Mouse (Mus musculus) liver, embryonic 11.5 days (tissue): ENCODE results near the gene Tgds. TPM values are rescaled to one million over a fixed set of nuclear protein-coding genes. Genes with fewer than 3 reads are reported as not detected.

Experiments used
- ATAC-seq: fragments of 200-750 bp; cut with Nextera tagmentation; replicated peaks from 2 replicates; pipeline ENCODE4 v1.8.0; 2017; ENCODE audit warnings: moderate number of reproducible peaks, mild to moderate bottlenecking, moderate TSS enrichment, moderate library complexity; ENCODE audit not compliant: low FRiP score
- DNase-seq: peaks from one replicate; pipeline ENCODE4 v3.0.0-alpha.2; 2017; ENCODE audit warnings: low spot score
- H3K27ac ChIP-seq: fragments of 300-500 bp; sonication (generic); 2 replicates; pipeline ENCODE4 v1.5.1; 2014; ENCODE audit warnings: mild to moderate bottlenecking, low read depth, low read length, control low read depth
- H3K27me3 ChIP-seq: fragments of 300-500 bp; sonication (generic); replicated peaks from 2 replicates; pipeline ENCODE4 v1.6.1; 2014; ENCODE audit warnings: low read length, mixed read lengths; ENCODE audit not compliant: control insufficient read depth, insufficient read depth
- H3K36me3 ChIP-seq: fragments of 300-500 bp; sonication (generic); 2 replicates; pipeline ENCODE4 v1.6.1; 2014; ENCODE audit warnings: mild to moderate bottlenecking, low read length, moderate library complexity, mixed read lengths; ENCODE audit not compliant: control insufficient read depth, insufficient read depth
- H3K4me1 ChIP-seq: fragments of 300-500 bp; sonication (generic); replicated peaks from 2 replicates; pipeline ENCODE4 v1.6.1; 2014; ENCODE audit warnings: low read length, mixed read lengths; ENCODE audit not compliant: control insufficient read depth, insufficient read depth
- H3K4me2 ChIP-seq: fragments of 300-500 bp; sonication (generic); 2 replicates; pipeline ENCODE4 v1.6.1; 2014; ENCODE audit warnings: mild to moderate bottlenecking, control low read depth, moderate library complexity
- H3K4me3 ChIP-seq: fragments of 300-500 bp; sonication (generic); 2 replicates; pipeline ENCODE4 v1.5.1; 2014; ENCODE audit warnings: low read depth, low read length, control low read depth
- H3K9ac ChIP-seq: fragments of 300-500 bp; sonication (generic); 2 replicates; pipeline ENCODE4 v1.6.1; 2014; ENCODE audit warnings: low read depth, low read length, control low read depth
- H3K9me3 ChIP-seq: fragments of 300-500 bp; sonication (generic); 2 replicates; pipeline ENCODE4 v1.6.1; 2016; ENCODE audit warnings: low read length, inconsistent platforms, mixed read lengths; ENCODE audit not compliant: control insufficient read depth
- WGBS: fragments of 180-500 bp; shearing (Covaris S2); extraction: QIAGEN DNeasy Blood & Tissue Kit; methylation state at CpG from one replicate; pipeline ENCODE4 v1.1.7; 2014; 5-methylcytosine and 5-hydroxymethylcytosine counted together
- polyA plus RNA-seq: library from polyadenylated mRNA; unstranded; fragments of >200 nt; fragmentation: Nextera tagmentation; extraction: Ambion mirVana; gene quantifications from 2 replicates; pipeline ENCODE4 v1.2.1, GENCODE M21; 2014

Gene Tgds
- polyA plus RNA-seq, 1 experiment from 2014 or later, result 33.5 TPM

DNA sequence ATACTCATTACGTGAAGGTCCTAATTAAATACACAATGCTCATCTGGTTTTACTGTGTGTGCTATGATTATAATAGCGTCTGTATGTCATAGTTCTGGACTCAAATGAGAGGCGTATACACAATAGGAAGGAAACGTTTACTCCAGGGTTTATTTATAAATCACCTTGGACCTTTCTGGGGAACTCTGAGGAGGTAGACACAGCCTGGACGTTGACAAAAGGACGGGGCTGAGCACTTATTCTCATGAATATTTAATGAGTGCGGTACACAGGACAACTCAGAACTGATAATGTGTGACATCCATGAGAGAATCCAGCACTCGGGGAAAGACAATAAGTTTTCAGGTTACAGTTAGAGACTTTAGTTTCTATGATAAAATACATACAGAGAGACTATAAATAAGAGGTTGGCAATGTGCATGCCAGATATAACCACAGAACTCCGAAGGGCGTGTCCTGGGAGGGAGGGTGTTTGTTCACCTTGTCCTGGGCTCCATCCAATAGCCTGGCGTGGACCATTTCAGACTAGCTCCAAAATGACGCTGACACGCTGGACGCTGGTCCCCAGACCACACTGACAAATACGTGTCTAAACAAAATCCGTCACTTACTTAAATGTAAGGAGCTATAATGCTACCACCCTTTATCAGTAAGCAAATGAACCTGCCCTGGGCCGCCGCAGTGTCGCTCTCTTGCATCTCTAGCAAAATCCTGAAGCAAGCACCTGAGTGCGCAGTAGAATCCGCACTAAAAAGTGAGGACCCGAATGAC, 43.9 kb downstream of the Tgds start:
- H3K4me2 ChIP-seq, result peak overlapping the region; percentile 76
- H3K9ac ChIP-seq, result peak overlapping the region; percentile 63
- 15% methylated on average over 22 of the region's 22 CpGs for WGBS
- no peaks in the 10 kb centered on the region for H3K27me3 ChIP-seq
- DNase-seq, result no peak
- H3K4me3 ChIP-seq, result peak overlapping the region; percentile 64
- H3K27ac ChIP-seq, result no peak overlapping the region
- no peaks in the 10 kb centered on the region for H3K9me3 ChIP-seq
- H3K36me3 ChIP-seq, result no peaks in the 10 kb centered on the region
- ATAC-seq, result peak; percentile 73
- H3K4me1 ChIP-seq, result peaks cover 4% of the 10 kb centered on the region; the same call in 1 of the 2 replicates

DNA sequence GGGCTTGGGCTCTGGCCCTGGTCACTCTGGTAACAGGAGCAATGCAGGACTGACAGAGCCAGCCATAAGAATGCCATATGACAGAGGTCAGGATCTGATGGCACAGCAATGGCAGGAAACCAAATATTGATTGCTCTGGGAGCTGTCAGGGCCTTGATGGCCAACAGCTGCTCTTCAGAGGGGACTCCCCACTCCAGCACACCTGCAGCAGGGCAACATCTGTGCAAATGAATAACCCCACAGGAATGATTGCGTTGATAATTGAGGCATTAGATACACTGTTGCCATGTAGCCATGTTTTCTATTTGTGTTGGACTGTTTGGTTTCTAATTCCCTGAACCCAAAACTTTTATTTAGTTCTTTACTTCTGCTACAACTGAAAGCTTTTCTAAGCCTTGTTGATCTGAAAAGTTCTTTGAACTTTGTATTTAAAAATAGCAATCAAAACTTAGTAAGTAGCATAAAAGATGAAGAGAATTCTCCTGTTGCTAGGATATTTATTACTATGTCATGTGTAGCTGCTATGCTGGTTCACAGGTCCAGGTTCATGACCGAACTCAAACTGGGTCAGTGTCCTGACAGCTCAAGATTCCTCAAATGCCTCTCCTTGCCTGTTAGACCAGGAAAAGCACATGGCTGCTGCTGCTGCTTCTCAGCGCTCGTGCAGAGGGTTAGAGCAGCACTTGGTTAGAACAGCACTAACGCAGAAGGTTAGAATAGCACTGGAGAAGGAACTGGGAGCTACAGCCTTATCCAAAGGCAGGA, 46.1 kb downstream of the Tgds start:
- WGBS, result 51% methylated on average over 5 of the region's 5 CpGs
- Histone ChIP-seq H3K9me3 (no peaks in the 10 kb centered on the region), H3K27ac (no peak overlapping the region), H3K4me1 (peaks cover 4% of the 10 kb centered on the region; the same call in 1 of the 2 replicates), H3K4me3 (no peak overlapping the region), H3K36me3 (no peaks in the 10 kb centered on the region), H3K9ac (no peak overlapping the region), H3K4me2 (no peak overlapping the region), H3K27me3 (no peaks in the 10 kb centered on the region)
- ATAC-seq (no peak), DNase-seq (no peak)

- no peak overlapping the region for H3K27ac ChIP-seq
- WGBS, result 85% methylated on average over 6 of the region's 6 CpGs
- H3K36me3 ChIP-seq, result no peaks in the 10 kb centered on the region
- no peaks in the 10 kb centered on the region for H3K9me3 ChIP-seq
- no peak for ATAC-seq
- H3K4me1 ChIP-seq, result peaks cover 4% of the 10 kb centered on the region; the same call in 1 of the 2 replicates
- no peak for DNase-seq
- no peak overlapping the region for H3K9ac ChIP-seq
- H3K4me3 ChIP-seq, result no peak overlapping the region
- no peak overlapping the region for H3K4me2 ChIP-seq
- no peaks in the 10 kb centered on the region for H3K27me3 ChIP-seq
Measured at GRCm38 (mm10) chr14:118083851-118084250, 48.7 kb downstream of the Tgds start.

DNA sequence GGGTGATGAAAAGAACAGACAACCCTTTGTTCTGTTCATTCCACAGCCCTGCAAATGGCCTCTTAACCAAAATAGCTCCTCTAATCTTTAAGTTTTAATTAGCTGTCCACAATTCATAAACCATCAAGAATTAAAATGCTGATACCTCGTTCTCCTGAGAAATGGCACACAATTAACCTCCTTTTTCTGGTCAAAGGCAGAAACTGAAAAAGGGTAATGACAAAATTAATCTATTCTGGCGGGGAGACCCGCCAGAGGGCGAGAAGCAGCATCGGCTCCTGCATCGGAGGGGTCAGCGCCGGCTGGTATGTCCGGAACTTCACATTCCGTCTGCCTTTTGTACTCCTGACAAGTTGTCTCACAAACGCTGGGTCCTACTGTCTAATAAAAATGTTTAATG, 51.9 kb downstream of the Tgds start:
- Histone ChIP-seq H3K4me3 (no peak overlapping the region), H3K4me1 (no peaks in the 10 kb centered on the region), H3K4me2 (no peak overlapping the region), H3K9me3 (no peaks in the 10 kb centered on the region), H3K9ac (no peak overlapping the region), H3K27ac (no peak overlapping the region), H3K27me3 (no peaks in the 10 kb centered on the region), H3K36me3 (no peaks in the 10 kb centered on the region)
- DNase-seq (no peak), ATAC-seq (no peak)
- 47% methylated on average over 11 of the region's 11 CpGs for WGBS

DNA sequence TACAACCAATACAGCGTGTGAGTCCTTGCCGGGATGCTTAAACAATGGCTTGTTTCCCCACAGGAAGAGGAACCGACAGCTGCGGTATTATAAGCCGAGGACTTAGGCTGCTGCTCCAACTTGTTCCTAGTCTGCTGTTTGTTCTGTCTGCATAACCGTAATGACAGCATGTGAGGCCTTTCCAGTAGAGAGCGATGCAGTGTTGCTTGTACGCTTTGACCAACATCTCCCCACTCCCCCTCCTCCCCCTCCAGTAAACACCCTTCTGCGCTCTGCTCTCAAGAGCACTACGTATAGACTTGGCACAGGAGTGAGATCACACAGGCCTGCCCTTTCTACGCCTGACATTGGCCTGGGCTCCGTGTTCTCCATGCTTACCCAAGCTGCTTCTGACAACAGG, 62.5 kb downstream of the Tgds start:
- no peak for ATAC-seq
- 57% methylated on average over 12 of the region's 12 CpGs for WGBS

GRCm38 (mm10) chr14:118069439-118070079, 63.0 kb downstream of the Tgds start:
- Histone ChIP-seq H3K27ac (no peak overlapping the region), H3K4me1 (no peaks in the 10 kb centered on the region), H3K9ac (no peak overlapping the region), H3K4me2 (no peak overlapping the region), H3K36me3 (no peaks in the 10 kb centered on the region), H3K9me3 (no peaks in the 10 kb centered on the region), H3K27me3 (no peaks in the 10 kb centered on the region), H3K4me3 (no peak overlapping the region)
- ATAC-seq (no peak), DNase-seq (no peak)
- 83% methylated on average over 12 of the region's 12 CpGs for WGBS

More for the DNA sequence above, 62.5 kb downstream of the Tgds start:
- Histone ChIP-seq H3K36me3 (no peaks in the 10 kb centered on the region), H3K4me2 (no peak overlapping the region), H3K4me1 (no peaks in the 10 kb centered on the region), H3K27ac (no peak overlapping the region), H3K9me3 (no peaks in the 10 kb centered on the region), H3K27me3 (no peaks in the 10 kb centered on the region), H3K9ac (no peak overlapping the region), H3K4me3 (no peak overlapping the region)
- DNase-seq, result no peak

Other genes starting within 250 kb of the Tgds start
- 1.0 and 1.1 TPM in 2 replicates for gene Dct, start 80.5 kb downstream of the Tgds start, polyA plus RNA-seq
- gene Gpr180, start 4.4 kb upstream of the Tgds start, polyA plus RNA-seq, result 26.6 and 30.5 TPM in 2 replicates
- 0.08 and 0.12 TPM in 2 replicates for gene Sox21, start 104.3 kb upstream of the Tgds start, polyA plus RNA-seq
- not detected in 2 replicates for gene Gm9376, start 134.2 kb upstream of the Tgds start, polyA plus RNA-seq